Mouse (Mus musculus): ENCODE measurements around the gene Fpgs. TPM values are rescaled to one million over a fixed set of nuclear protein-coding genes. Genes with fewer than 3 reads are reported as not detected.

Gene Fpgs
- total and polyA plus RNA-seq, 2 experiments from 2014 or later, result 23.1 to 23.4 TPM

DNA sequence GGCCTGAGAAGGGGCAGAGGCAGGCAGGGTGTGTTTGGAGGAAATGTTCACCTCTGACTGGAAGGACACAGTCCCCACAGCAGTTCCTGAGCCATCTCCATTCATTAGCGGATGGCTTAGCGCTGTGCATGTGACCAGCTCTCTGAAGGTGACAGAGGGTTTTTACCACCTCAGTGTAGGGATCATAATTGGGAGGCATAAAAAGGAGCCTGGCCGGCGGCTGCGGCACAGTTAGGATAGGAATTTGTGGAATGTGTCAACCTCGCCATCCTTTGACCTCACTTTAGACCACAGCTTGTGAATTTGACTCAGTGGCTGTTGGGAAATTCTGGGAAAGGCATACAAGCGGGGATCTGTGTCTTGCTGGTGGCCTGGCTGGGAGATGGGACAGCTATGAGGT lies 50.2 kb downstream of the Fpgs start:
- Histone ChIP-seq H3K9me3 (ENCODE audit: low read length) (no peaks in the 10 kb centered on the region), H3K27me3 (ENCODE audit: insufficient read depth, low read length) (no peaks in the 10 kb centered on the region), H3K4me2 (ENCODE audit: low read depth, low read length) (no peak overlapping the region), H3K4me3 (ENCODE audit: low read length) (no peak overlapping the region), H3K4me1 (ENCODE audit: insufficient read depth, low read length) (no peaks in the 10 kb centered on the region), H3K9ac (replicated peaks; ENCODE audit: low read length) (no peak overlapping the region), H3K36me3 (ENCODE audit: insufficient read depth, low read length) (no peaks in the 10 kb centered on the region), H3K27ac (no peak overlapping the region)
- TF ChIP-seq CTCF (IDR thresholded peaks at IDR 0.05; ENCODE audit: low read depth), result no peak
- ATAC-seq, result no peak
- WGBS, result 52% methylated on average over 7 of the region's 7 CpGs
- DNase-seq (ENCODE audit: low spot score), result no peak

DNA sequence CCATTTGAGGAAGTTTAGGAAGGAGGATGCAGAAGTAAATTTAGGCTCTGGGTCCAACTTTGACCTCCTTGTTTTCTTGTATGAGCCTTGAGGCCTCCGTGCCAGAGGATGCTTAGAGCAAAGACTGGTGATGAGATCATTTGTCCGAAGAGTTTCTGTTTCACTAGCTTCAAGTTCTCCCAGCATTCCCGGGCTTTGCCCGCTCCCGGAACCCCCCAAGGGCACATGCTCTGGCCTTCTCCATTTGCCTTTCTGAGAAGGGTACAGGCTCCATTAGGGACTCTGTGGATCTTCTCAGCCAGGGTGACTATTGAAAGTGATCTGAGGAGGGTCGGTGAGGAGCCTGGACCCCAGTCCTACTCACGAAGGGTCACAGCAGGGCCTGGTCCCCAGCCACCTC lies 56.6 kb downstream of the Fpgs start:
- H3K4me2 ChIP-seq (ENCODE audit: low read depth, low read length), result peak overlapping the region; percentile 25; the same call in 1 of the 2 replicates
- TF ChIP-seq CTCF (IDR thresholded peaks at IDR 0.05; ENCODE audit: low read depth), result no peak
- no peaks in the 10 kb centered on the region for H3K4me1 ChIP-seq (ENCODE audit: insufficient read depth, low read length)
- no peaks in the 10 kb centered on the region for H3K27me3 ChIP-seq (ENCODE audit: insufficient read depth, low read length)
- no peak for ATAC-seq
- peak overlapping the region; percentile 27; the same call in 1 of the 2 replicates for H3K4me3 ChIP-seq (ENCODE audit: low read length)
- H3K9ac ChIP-seq (replicated peaks; ENCODE audit: low read length), result no peak overlapping the region
- no peak for DNase-seq (ENCODE audit: low spot score)
- H3K27ac ChIP-seq, result no peak overlapping the region
- H3K36me3 ChIP-seq (ENCODE audit: insufficient read depth, low read length), result no peaks in the 10 kb centered on the region
- no peaks in the 10 kb centered on the region for H3K9me3 ChIP-seq (ENCODE audit: low read length)
- 84% methylated on average over 7 of the region's 7 CpGs for WGBS

DNA sequence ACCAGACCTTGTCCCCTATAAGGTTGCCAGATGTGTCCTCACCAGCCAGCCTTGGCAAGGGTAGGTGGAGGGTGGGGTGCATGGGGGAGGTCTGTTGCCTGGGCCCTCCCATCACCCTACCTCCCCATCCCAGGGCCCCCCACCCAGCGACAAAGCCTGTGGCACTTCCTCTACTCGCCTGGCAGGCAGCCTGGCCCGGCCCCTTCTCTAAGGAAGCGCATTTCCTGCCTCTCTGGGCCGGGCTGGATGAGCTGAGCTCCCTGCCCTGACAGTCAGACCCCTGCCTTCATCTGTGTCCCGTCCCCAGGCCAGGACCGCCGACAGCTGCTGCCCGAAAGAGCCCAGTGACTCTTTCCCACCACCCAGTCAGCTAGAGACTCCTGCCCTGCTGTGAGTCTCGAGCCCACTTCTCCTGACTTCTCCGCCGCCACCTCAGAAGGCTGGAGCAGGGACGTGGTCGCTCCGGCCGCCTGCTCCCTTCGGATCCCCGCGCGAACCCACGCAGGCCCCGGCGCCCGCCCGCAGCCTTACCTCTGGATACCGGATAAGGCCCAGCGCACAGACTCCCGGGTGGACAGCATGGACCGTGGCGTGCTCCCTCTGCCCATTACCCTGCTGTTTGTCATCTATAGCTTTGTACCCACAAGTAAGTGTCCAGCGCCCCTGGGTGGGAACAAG lies 57.4 kb downstream of the Fpgs start, which contains the start of gene Eng:
Eng (plus strand) TSS at position 217 of the 678 bp plus-strand sequence.
- Histone ChIP-seq H3K9me3 (ENCODE audit: low read length) (no peaks in the 10 kb centered on the region), H3K27ac (peak within 1 kb of the TSS; percentile 38; the same call in 1 of the 2 replicates), H3K9ac (replicated peaks; ENCODE audit: low read length) (no peak within 1 kb of the TSS; the same call in 1 of the 2 replicates), H3K4me2 (ENCODE audit: low read depth, low read length) (peak within 1 kb of the TSS; percentile 25; the same call in 1 of the 2 replicates), H3K4me3 (ENCODE audit: low read length) (peak within 1 kb of the TSS; percentile 27), H3K4me1 (ENCODE audit: insufficient read depth, low read length) (no peaks in the 10 kb centered on the region), H3K36me3 (ENCODE audit: insufficient read depth, low read length) (no peaks in the 10 kb centered on the region), H3K27me3 (ENCODE audit: insufficient read depth, low read length) (no peaks in the 10 kb centered on the region)
- no peak for TF ChIP-seq CTCF (IDR thresholded peaks at IDR 0.05; ENCODE audit: low read depth)
- ATAC-seq (no peak), DNase-seq (ENCODE audit: low spot score) (no peak)
- 54% methylated on average over 31 of the region's 31 CpGs for WGBS

DNA sequence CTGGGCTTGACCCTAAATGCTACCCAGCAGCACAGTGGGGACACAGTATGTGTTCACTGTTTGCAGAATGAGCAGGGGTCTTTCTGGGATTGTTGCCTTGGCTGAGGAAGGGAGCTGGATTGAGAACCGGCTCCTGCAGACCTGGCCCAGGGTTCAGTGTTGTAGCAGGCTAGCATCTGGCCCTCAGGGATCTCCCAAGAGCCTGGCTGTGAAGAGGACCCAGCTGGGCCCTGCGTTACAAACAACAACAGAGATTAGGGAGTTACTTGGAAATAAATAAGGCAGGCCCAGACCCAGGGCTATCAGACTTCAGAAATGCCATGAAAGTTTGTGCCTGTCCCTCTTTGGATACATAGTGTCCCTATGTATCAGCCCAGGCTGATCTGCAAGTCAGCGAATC lies 58.3 kb downstream of the Fpgs start:
- Histone ChIP-seq H3K9me3 (ENCODE audit: low read length) (no peaks in the 10 kb centered on the region), H3K27me3 (ENCODE audit: insufficient read depth, low read length) (no peaks in the 10 kb centered on the region), H3K9ac (replicated peaks; ENCODE audit: low read length) (no peak overlapping the region), H3K4me1 (ENCODE audit: insufficient read depth, low read length) (no peaks in the 10 kb centered on the region), H3K27ac (no peak overlapping the region), H3K4me3 (ENCODE audit: low read length) (no peak overlapping the region), H3K36me3 (ENCODE audit: insufficient read depth, low read length) (no peaks in the 10 kb centered on the region), H3K4me2 (ENCODE audit: low read depth, low read length) (no peak overlapping the region)
- TF ChIP-seq CTCF (IDR thresholded peaks at IDR 0.05; ENCODE audit: low read depth), result no peak
- DNase-seq (ENCODE audit: low spot score) (no peak), ATAC-seq (no peak)
- 53% methylated on average over 3 of the region's 3 CpGs for WGBS

DNA sequence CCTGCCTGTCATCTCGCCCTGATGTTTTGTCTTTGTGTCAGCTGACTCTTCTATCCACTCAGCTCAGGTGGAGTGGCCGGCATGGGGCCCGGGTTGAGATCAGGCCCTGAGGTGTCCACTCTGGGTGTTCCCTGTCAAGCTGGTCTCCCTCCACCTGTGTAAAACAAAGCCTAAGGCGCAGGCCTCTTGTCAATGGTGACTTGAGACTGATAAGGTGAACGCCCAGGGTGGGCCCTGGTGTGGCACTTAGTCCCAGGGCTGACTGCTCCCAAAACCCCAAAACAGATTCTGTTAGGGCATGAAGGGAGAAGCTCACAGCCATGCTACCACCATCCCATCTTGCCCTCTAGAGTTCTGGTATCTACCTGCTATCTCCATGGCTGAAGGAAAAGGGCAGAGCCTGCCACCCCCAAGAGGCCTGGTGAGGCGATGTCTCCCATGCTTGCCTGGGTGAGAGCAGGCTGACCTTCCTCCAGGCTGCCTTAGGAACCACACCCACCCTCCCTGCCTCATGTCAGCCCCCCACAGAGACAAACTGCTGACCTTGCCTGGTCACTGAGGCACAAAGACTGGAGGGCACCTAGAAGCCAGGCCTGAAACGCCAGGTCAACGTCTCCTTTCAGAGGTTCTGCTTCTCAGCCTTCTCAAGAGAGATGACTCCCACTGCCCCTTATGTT lies 59.0 kb downstream of the Fpgs start:
- 83% methylated on average over 8 of the region's 8 CpGs for WGBS

DNA sequence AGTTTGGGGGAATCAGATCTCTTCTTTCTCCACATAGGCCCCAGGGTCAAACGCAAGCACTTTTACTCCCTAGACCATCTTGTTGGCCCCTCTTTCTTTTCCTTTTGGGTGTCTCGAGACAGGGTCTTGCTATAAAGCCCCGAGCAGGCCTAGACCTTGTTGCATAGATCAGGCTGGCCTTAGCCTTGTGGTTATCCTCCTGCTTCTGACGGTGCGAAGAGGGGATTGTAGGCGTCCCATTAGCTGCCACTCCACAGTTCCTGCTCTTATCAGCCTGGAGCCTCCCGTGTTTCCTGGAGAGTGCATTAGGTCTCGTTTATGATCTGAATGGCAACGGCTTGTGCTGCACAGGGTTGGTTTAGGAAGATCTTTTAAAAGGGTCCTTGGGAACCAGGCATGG lies 59.9 kb downstream of the Fpgs start:
- 86% methylated on average over 9 of the region's 9 CpGs for WGBS
- no peak overlapping the region for H3K9ac ChIP-seq (replicated peaks; ENCODE audit: low read length)
- H3K27ac ChIP-seq, result no peak overlapping the region
- no peaks in the 10 kb centered on the region for H3K27me3 ChIP-seq (ENCODE audit: insufficient read depth, low read length)
- H3K36me3 ChIP-seq (ENCODE audit: insufficient read depth, low read length), result no peaks in the 10 kb centered on the region
- no peak overlapping the region for H3K4me2 ChIP-seq (ENCODE audit: low read depth, low read length)
- DNase-seq (ENCODE audit: low spot score), result no peak
- no peak overlapping the region for H3K4me3 ChIP-seq (ENCODE audit: low read length)
- no peaks in the 10 kb centered on the region for H3K9me3 ChIP-seq (ENCODE audit: low read length)
- ATAC-seq, result no peak
- TF ChIP-seq CTCF (IDR thresholded peaks at IDR 0.05; ENCODE audit: low read depth), result no peak
- H3K4me1 ChIP-seq (ENCODE audit: insufficient read depth, low read length), result no peaks in the 10 kb centered on the region

More for the DNA sequence above, 59.0 kb downstream of the Fpgs start:
- H3K36me3 ChIP-seq (ENCODE audit: insufficient read depth, low read length), result no peaks in the 10 kb centered on the region
- ATAC-seq, result no peak
- no peak for TF ChIP-seq CTCF (IDR thresholded peaks at IDR 0.05; ENCODE audit: low read depth)
- no peak overlapping the region for H3K4me3 ChIP-seq (ENCODE audit: low read length)
- no peak overlapping the region for H3K27ac ChIP-seq
- no peak overlapping the region for H3K9ac ChIP-seq (replicated peaks; ENCODE audit: low read length)
- no peaks in the 10 kb centered on the region for H3K27me3 ChIP-seq (ENCODE audit: insufficient read depth, low read length)
- H3K4me2 ChIP-seq (ENCODE audit: low read depth, low read length), result no peak overlapping the region
- no peak for DNase-seq (ENCODE audit: low spot score)
- H3K9me3 ChIP-seq (ENCODE audit: low read length), result no peaks in the 10 kb centered on the region
- no peaks in the 10 kb centered on the region for H3K4me1 ChIP-seq (ENCODE audit: insufficient read depth, low read length)

DNA sequence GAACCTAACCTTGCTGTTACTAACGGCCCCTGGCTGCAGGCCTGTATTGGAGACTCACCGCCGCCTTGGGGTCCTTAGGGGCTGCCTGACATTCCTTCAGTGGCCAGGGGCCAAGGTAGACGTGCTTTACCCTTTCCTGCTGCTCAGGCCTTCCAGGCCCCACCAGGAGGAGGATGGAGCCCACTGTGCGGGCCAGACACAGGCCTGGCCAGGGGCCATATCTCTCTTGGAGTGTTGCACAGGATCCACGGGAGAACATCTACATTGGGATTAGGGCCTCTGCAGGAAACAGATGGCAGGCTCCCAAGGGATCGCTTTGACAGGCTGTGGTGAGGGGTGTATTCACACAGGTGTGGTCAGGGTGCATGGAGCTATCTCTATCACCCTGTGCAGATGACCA lies 61.1 kb downstream of the Fpgs start:
- Histone ChIP-seq H3K27me3 (ENCODE audit: insufficient read depth, low read length) (no peaks in the 10 kb centered on the region), H3K4me2 (ENCODE audit: low read depth, low read length) (no peak overlapping the region), H3K9ac (replicated peaks; ENCODE audit: low read length) (no peak overlapping the region), H3K4me3 (ENCODE audit: low read length) (no peak overlapping the region), H3K36me3 (ENCODE audit: insufficient read depth, low read length) (no peaks in the 10 kb centered on the region), H3K4me1 (ENCODE audit: insufficient read depth, low read length) (no peaks in the 10 kb centered on the region), H3K9me3 (ENCODE audit: low read length) (no peaks in the 10 kb centered on the region), H3K27ac (no peak overlapping the region)
- 60% methylated on average over 7 of the region's 7 CpGs for WGBS
- TF ChIP-seq CTCF (IDR thresholded peaks at IDR 0.05; ENCODE audit: low read depth), result no peak
- ATAC-seq (no peak; the same call in 1 of the 2 replicates), DNase-seq (ENCODE audit: low spot score) (no peak)
